Mouse (Mus musculus) lung, postnatal 10 days (tissue): ENCODE data around the gene Siva1.
A peak's percentile ranks its signal among the peaks of the same experiment; 100 is the strongest.

ENCODE experiments used
- DNase-seq: peaks from one replicate; pipeline ENCODE4 v3.0.0; 2021

Siva1 gene

DNA sequence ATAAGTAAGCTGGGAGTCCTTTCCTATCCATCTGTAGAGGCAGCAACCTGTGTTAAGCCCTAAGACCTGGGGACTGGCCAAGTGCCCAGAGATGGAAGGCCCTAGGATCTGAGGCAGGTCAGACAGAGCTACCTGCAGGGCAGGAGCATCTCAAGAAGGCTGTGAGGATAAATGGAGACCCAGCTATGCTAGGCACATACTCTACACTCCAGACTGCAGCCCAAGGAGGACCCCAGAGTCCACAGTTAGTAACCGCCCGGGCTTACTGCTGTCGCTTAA lies 16.8 kb downstream of the Siva1 start:
- no peak for DNase-seq

DNA sequence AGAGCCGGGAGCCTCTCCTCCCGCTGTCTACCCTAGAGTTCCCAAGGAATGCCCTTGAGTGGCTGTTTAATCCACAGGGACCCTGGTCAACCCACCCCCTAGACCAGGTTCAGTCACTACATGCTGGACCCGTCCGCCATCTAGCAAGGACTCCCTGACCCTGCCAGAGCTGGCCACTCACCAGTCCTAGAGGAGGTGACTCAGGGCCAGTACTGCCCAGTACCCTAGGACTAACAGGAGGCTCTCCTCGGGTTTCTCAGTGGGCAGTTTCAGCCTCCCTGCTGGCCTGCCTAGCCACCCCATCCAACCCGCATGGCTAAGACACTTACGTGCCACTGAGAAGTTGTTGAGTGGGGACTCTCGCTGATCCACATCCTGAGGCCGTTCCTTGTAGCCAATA lies 17.4 kb downstream of the Siva1 start:
- DNase-seq, result no peak

DNA sequence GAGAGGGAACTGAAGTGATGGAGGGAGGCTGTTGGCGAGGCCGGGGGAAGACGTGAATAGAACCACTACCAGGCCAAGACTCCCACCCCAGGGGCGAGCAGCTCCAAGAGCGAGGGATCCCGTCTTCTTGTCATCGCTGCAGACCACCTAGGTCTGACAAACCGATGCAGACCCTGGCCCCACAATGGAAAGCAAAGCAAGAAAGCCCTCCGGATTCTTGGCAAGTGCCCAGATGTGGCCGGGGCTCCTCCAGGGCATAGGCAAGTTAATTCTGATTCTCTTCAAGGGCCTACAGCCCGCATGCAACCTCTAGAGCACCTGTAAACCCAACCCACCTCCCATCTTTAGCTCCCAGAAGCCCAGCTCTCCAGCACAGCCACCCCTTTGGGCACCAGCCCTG lies 18.8 kb downstream of the Siva1 start:
- no peak for DNase-seq

DNA sequence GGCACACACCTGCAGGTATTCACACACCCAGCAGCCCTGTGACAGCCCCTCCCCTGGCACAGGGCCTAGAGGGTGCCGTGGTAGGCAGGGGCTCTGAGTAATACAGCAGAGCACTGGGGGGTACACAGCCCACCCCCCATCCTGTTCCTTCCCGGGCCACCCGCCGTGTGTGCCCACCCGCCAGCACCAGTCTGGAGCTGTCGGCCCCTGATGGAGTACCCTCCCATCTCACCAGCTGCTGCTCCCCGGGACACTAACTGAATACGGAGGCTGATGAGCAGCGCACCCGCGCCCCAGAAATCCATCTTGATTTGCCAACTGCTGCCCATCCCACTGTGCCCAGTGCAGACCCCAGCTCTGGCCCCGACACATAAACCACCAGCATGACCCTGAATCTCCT lies 19.2 kb downstream of the Siva1 start:
- no peak for DNase-seq

DNA sequence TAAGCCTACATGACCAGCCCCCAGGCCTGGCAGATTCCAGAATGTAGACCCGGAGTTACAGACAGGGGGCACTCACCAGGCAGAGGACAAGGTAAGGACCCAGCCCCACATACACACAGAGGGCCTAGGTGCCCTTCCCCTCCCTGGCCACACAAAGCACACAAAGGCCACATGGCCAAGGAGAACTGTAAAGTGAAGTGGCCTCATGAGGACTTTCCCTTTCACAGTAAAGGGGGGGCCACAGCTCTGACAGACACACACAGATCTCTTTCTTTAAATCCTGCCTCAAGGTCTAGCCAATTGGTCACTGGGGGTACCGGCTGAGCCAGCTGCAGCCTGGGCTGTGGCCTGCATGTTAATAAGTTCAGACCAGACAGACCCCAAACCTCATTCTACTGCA lies 19.6 kb downstream of the Siva1 start:
- DNase-seq, result no peak

DNA sequence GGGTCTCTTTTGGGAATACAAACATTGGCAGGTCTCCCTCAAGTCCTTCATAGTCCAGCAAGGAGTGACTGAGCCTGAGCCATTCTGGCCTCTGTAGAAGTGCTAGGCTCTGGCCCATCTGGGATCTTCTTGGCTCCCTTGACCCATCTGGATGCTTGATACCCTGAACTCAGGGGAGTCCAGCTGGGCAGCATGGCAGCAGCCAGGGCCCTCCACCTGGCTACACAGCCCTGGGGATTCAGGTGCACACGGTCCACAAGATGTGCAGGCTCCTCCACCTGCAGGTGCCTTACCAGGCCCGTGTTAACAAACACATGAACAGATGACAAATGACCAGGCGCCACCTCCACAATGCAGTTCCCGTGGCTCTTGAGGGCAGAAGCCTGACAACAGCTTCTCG lies 20.2 kb downstream of the Siva1 start:
- no peak for DNase-seq

DNA sequence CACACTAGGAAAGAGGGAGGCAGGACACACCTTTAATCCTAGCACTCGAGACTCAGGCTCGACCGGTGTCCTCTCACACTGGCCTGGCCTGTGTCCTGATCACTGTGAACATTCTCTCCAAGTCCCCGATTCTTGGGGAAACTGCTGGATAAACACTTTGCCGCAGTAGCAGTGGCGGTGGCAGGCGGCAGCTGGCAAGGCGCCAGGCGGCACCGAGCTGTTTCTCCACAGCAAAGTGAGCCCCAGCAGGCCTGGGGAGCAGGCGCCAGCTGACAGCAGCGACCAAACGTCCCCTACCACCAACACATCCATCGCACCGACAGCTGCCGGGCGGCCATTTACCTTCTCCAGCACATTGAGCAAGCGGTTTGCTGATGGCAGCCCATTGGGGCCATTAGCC lies 21.0 kb downstream of the Siva1 start:
- DNase-seq, result peak; percentile 83

DNA sequence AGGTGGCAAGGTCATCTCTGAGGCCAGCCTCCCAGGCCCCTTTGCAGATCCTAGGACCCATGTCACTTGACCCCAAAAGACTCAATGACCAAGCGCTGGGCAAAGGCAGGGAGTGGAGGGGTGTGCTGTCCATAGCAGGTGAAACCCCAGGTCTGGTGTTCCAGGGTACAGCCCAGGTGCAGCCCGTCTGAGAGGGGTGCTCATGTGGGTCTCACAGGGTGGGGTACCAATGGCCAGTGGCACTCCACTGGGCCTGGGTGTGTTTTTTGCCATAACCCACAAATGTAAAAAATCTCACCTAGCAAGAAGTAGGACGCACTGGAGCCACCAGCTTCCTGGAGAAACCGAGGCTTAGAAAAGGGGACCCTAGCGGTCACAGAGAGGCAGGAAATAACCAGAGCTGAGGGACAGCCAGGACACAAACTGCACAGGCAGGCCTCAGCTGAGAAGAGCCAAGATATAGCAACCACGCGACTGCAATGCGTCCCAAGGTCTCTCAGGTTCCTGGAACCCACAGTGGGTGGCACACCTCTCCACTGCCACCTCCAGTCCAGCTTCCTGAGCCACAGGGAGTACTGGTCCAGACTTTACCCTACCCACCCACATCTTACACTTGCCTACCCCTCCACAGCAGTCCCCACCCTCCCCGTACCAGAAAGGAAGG lies 21.5 kb downstream of the Siva1 start:
- no peak for DNase-seq

DNA sequence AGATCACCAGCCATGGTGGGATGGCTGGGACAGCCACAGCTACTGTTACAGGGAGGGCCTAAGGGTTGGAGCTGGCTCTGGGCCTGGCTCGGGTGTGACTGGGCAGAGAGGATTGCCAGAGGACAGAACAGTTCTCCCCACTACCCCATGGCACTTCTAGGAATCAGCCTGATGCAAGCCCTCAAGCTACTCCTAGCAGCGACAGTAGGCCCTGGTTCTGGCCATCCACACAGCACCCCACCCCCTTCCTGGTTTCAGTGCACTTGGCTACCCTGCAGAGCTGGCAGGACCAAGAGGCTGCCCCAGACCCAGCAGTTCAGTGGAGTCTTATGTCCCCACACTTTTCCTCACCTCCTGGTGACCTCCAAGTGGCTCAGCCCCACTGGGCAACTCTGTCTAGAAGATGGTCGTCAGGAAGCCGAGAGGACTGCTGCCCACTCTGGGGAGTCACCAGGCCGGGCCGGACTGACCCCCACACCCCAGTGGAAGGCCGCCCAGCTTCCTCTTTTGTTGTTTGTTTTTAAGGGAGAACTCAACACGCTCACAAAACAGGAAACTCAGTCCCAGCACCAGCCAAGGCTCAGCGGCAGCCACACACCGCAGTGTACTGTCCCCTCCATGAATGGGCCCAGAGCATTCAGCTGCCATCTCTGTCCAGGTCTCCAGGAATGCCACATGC lies 23.3 kb downstream of the Siva1 start:
- peak; percentile 56 for DNase-seq

DNA sequence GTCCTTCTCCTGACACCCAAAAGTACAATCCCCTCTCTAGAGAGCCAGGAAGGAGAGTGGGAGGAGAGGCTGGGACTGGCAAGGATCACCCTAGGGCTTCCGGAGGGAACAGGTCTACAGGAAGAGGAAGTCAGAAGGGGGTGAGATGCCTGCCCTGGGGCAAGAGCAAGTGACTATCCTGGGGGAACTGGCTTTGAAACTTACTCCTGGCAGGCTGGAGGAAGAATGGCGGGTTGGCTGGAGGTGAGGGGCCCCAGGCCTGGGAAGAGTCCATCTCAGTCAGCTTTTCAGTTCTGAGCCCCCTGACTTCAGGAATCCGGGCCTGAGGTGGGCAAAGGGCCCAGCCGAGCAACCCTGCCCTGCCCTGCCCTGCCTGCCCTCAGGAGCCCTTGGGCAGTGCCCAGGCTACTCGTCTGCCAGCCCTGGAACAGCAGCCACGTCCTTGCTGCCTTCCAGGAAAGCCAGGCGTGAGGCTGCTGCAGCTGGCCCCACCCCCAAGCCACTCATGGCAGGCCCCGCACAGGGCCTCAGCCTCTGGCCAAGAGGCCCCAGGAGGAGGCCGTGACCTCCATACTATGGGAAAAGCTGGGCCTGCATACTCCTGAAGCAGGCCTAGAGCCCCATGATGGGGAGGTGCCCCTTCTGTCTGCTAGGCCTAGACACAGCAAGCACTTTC lies 26.4 kb downstream of the Siva1 start:
- no peak for DNase-seq

DNA sequence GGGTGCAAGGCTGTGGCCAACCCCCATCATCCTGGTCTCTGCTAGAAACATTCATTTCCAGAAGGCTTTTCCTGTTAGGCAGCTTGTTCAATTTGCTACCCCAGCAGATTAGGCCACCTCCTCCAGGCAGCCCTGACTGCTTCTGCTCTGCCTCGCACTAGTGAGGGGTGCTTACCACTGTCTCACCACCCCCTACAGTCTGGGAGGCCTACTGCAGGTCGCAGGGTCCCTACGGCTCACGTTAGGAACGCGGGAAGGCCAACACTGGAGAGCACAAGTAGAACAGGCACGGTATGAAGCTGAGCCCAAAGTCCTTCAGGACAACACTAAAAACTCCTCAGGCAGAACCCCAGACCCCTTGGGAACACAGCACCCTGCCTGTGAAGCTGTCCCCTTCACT lies 27.4 kb downstream of the Siva1 start:
- DNase-seq, result peak; percentile 50

DNA sequence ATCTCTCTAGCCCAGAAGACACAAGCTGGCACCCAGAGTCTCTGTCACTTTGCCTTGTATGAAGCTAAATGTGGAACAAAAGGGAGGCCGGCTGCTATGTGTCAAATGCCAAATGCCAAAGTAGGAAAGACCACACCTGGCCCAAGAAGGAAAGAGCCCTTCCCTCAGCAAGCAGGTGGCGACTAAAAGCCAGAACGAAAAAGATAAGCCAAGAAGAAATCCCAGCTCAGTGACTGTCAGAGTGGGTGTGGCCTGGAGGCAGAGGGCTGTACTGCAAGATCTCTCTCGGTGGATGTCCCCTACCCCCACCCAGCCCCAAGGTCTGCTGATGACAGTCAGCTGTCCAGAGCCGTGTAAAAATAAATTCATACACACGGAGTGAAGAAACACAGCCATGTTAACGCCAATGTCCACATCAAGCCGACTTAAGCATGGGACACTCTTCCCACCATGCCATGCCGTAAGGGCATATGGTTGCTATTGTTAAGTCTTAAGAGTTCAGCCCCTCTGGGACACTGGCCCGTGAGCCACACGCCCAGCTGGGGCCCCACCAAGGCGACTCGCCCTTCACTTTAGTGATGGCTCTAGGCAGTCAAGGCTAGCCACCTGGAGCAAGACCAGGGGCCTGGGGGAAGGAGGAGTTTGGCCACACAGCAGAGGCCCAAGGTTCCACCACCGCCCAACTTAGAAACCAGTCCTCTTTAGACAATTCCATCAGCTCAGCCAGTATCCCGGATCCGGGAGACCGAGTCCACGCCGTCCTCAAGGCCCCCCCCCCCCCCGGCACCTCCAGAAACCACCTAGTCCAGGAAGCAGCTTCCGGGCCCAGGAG lies 28.5 kb downstream of the Siva1 start:
- peak; percentile 78 for DNase-seq

DNA sequence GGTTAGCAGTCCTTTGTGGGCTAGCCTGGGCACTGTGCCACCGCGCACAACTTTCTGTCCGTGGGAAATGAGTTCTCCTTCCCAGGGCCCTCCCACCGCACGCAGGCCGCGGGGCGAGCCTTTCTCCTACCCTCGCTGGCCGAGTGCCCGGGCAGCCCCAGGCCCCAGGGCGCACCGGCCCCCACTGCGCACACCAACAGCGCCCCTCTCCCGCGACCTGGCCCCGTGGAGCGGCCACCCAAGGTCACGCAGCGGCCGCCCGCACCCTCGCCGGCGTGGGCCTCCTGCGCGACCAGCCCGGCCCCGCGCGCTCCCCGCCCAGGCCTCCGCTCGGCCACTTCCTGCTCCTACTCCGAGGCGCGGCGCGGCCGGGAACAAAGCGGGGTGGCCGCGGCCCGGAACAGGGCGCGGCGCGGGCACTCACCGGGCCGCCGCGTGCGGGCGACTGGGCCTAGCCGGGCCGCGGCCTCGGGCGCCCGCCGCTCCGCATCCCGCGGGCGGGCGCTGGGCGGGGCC lies 29.2 kb downstream of the Siva1 start:
- DNase-seq, result peak; percentile 69

DNA sequence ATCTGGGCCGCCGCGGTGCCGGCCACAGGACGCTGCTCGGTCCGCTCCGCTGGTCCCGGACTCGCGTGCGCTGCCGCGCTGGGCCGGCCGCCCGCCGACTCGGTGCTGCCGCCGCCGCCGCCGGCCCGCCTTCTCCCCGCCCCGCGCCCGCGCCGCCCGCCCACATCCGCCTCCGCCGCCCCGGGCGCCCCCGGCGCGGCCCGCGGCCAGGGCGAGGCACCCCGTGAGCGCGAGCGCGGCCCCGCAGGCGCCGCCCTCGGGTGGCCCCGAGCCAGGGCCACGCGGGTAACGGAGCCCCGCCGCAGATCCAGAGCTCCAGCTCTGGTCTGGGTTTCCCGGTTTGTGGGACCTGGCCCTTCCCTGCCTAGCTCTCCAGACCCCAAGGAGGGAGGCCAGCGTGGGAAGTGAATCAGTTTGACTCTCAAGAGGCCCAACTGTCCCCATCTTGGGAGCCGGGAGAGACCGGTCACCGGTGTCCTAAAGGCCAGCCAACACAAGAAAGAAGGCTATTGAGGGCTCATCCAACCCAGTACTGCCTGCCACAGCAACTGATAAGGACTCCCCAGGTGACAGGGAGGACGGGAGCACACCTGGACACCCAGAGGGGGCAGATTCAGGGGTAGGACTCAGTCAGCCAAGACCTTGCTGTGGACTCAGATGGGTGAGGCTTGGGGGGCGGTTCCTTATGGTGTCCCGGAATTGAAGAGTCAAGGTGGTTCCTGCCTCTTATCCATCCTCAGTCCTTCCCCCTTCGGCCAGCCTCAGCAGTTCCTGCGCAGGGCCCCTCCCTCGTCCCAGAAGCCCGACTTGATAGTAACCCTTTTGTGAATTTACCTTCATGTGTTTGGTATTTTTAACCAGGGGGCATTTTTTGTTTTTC lies 29.9 kb downstream of the Siva1 start, which contains the start of gene Akt1:
Gene Akt1 (minus strand): TSS at position 753 of the 880 bp plus-strand sequence.
- DNase-seq, result peak; percentile 62

DNA sequence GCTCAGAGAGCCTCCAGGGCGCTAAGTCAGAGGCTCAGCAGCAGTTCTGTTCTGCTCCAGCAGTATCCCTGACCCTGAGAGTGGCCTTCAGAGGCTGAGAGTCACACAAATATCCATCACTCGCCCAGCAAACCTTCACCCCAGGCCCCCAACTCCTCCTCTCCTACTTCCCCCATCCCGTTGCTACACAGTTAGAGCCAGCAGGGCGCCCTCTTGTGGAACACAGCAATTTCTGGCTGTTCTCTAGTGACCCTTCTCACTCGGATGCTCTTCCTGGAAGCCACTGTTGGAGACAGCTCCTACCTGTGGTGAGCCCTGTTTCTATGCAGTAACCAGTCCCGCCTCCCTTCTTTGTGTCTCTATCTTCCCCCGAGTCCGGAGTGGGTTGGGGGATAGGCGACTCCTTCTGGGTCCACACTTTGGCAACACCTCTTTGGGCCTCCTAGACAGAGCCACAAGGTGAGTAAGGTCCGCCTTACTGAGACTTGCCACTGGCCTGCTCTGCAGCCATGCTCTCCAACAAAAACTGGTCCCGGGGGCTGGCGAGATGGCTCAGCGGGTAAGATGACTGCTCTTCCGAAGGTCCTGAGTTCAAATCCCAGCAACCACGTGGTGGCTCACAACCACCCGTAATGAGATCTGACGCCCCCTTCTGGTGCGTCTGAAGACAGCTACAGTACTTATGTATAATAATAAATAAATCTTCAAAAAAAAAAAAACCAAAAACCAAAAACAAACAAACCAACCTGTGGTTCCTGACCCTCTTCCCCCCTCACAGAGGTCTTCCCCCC lies 31.0 kb downstream of the Siva1 start:
- DNase-seq, result peak; percentile 93

DNA sequence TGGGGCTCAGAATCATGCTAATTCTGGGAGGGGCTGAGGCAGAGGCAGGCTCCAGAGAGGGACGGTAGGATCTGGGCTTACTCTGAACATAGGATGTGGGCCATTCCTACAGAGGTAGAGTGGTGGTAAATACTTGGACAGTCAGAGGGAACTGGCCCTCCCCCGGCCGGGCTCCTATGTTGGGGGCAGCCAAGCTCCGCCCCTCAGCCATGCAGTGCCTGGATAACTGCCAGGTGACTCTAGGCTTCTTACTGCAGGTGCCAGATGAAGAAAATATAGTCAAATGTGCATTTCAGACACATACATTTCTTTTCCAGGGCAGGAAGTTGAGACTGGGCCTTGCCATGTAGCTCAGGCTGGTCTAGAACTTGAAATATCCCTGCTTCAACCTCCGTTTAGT lies 32.6 kb downstream of the Siva1 start:
- DNase-seq, result no peak

DNA sequence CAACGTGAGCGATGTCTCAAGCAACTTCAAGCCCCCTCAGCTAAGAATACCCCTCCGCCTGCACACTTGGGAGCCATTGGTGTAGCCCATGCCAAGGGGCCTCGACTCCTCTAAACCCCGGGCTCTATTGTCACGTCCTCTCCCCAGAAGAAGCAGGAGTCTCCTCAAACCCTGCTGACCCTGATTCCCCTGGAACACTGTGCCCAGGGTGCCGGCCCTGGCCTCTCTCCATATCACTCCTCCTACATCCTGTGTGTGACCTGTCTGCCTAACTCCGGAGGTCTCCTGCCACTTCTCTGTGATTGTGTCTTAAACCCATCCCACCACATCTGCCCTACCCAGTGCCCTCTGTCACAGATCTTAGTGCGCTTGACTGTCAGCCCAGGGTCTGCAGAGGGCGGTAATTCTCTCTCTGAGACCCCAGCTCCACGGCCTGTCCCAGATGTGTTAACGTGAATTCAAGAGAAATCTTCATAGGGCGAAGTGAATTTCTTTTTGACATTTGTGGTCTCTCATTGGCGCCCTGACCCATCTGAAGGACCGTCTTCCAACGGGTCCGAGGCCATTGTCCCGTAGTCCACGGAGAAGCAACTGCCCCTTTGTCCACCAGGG lies 33.6 kb downstream of the Siva1 start:
- no peak for DNase-seq

DNA sequence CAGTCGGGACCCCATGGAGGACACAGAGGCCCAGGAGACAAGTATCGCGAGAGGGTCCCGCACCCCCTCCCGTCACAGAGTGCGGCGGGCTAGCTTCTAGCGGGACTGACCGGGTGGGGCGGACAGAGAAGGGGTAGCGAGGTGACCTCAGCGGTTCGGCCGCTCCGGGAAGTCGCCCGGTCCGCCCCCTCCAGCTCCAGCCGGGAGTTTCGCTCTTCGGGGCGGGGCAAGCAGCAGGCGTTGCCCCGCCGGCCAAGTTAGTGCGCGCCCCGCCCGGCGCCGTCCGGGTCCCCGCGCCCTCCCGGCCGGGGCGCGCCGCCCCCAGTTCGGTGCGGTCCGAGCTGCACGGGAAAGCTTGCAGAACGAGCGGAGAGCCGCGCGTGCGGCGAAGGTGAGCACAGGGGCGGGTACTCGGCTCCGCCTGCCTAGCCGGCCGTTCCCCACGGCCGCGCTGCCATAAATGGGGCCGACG lies 34.1 kb downstream of the Siva1 start, which contains the start of gene Zbtb42:
Gene Zbtb42 (plus strand): TSS at position 274 of the 472 bp plus-strand sequence.
- peak; percentile 92 for DNase-seq

DNA sequence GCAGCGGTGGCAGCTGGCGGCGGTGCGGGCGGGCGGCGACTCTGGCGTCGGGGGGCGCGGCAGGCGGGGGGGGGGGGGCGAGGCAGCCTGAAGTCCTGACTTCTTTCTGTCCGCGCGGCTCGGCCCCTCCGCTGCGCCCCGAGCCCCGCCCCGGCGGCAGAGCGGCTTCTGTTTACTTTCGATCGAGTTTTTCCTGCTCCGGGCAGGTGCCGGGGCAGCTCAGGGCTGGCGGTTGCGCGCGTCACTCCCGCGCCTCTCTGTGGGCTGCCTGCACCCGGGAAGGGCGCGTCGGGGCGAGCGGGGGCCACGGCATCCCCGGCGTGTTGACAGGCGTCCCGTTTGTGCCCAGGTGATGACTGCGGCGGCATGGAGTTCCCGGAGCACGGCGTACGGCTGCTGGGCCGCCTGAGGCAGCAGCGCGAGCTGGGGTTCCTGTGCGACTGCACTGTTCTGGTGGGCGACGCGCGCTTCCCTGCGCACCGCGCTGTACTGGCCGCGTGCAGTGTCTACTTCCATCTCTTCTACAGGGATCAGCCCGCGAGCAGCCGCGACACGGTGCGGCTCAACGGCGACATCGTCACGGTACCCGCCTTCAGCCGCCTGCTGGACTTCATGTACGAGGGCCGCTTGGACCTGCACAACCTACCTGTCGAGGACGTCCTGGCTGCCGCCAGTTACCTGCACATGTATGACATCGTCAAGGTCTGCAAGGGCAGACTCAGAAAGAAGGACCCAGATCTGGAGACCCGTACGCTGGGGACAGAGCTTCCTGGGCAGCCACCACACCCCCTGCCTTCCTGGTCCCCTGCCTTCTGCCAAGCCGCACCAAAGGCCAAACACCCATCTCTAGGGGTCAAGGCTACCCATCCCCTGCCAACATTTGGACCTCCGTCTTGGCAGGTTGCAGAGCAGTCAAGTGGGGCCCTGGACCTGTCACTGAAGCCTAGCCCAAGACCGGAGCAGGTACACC lies 34.8 kb downstream of the Siva1 start:
- peak; percentile 78 for DNase-seq
